Mouse (Mus musculus) kidney, embryonic 15.5 days (tissue): ENCODE data around the gene Acrv1. TPM values are rescaled to one million over a fixed set of nuclear protein-coding genes. Genes with fewer than 3 reads are reported as not detected.
"Not testable (repeated sequence)": the region's sequence is repeated elsewhere in the genome, so short reads cannot be mapped to it uniquely, and the experiment has no call there.

Source experiments
- ATAC-seq: fragments of 200-750 bp; cut with Nextera tagmentation; replicated peaks from 2 replicates; pipeline ENCODE4 v1.8.0; 2017; ENCODE audit warnings: moderate TSS enrichment; ENCODE audit not compliant: low FRiP score
- H3K27ac ChIP-seq: fragments of 300-500 bp; sonication (generic); 2 replicates; pipeline ENCODE4 v1.5.1; 2015; ENCODE audit warnings: mild to moderate bottlenecking, inconsistent platforms
- H3K27me3 ChIP-seq: fragments of 300-500 bp; sonication (generic); 2 replicates; pipeline ENCODE4 v1.6.1; 2015; ENCODE audit warnings: inconsistent platforms
- H3K36me3 ChIP-seq: fragments of 300-500 bp; sonication (generic); 2 replicates; pipeline ENCODE4 v1.6.1; 2015; ENCODE audit warnings: inconsistent platforms
- H3K4me1 ChIP-seq: fragments of 300-500 bp; sonication (generic); 2 replicates; pipeline ENCODE4 v1.6.1; 2015; ENCODE audit warnings: inconsistent platforms
- H3K4me2 ChIP-seq: fragments of 300-500 bp; sonication (generic); 2 replicates; pipeline ENCODE4 v1.6.1; 2015; ENCODE audit warnings: moderate library complexity, mild to moderate bottlenecking, inconsistent platforms
- H3K4me3 ChIP-seq: fragments of 300-500 bp; sonication (generic); replicated peaks from 2 replicates; pipeline ENCODE4 v1.5.1; 2015; ENCODE audit warnings: mild to moderate bottlenecking, inconsistent platforms
- H3K9ac ChIP-seq: fragments of 300-500 bp; sonication (generic); 2 replicates; pipeline ENCODE4 v1.6.1; 2015; ENCODE audit warnings: mild to moderate bottlenecking, inconsistent platforms
- H3K9me3 ChIP-seq: fragments of 300-500 bp; sonication (generic); replicated peaks from 2 replicates; pipeline ENCODE4 v1.6.1; 2016; ENCODE audit warnings: inconsistent platforms
- WGBS: fragments of 180-500 bp; shearing (Covaris S2); methylation state at CpG from one replicate; pipeline ENCODE4 v1.1.7; 2015; ENCODE audit warnings: mixed read lengths; 5-methylcytosine and 5-hydroxymethylcytosine counted together
- polyA plus RNA-seq: library from polyadenylated mRNA; unstranded; fragments of >200 nt; fragmentation: Nextera tagmentation; extraction: Ambion mirVana; gene quantifications from 2 replicates; pipeline ENCODE4 v1.2.1, GENCODE M21; 2015

Acrv1 gene
- not detected in 2 replicates for polyA plus RNA-seq

- Histone ChIP-seq H3K27me3 (no peaks in the 10 kb centered on the region), H3K36me3 (no peaks in the 10 kb centered on the region), H3K9me3 (no peaks in the 10 kb centered on the region), H3K4me2 (no peak within 1 kb of the TSS), H3K4me1 (no peaks in the 10 kb centered on the region), H3K9ac (no peak within 1 kb of the TSS), H3K4me3 (no peak within 1 kb of the TSS), H3K27ac (no peak within 1 kb of the TSS)
- 71% methylated on average over 1 of the region's 1 CpGs for WGBS
- no peak for ATAC-seq
Observed at GRCm38 (mm10) chr9:36692920-36693319, at the start of gene Acrv1. Gene Acrv1, plus strand, starts transcription at chr9:36693220.

- H3K27ac ChIP-seq, H3K9me3 ChIP-seq, H3K4me2 ChIP-seq, H3K9ac ChIP-seq, H3K4me3 ChIP-seq, ATAC-seq, H3K27me3 ChIP-seq, H3K4me1 ChIP-seq, H3K36me3 ChIP-seq: not testable (repeated sequence)
- 63% methylated on average over 3 of the region's 3 CpGs for WGBS
Observed at GRCm38 (mm10) chr9:36643276-36643675, 49.7 kb upstream of the Acrv1 start, which contains the start of gene A630095E13Rik. Gene A630095E13Rik, minus strand, starts transcription at chr9:36643376.

- Histone ChIP-seq H3K9ac (no peak overlapping the region), H3K4me2 (no peak overlapping the region), H3K27ac (no peak overlapping the region), H3K4me3 (no peak overlapping the region), H3K27me3 (no peaks in the 10 kb centered on the region), H3K36me3 (no peaks in the 10 kb centered on the region), H3K4me1 (no peaks in the 10 kb centered on the region), H3K9me3 (no peaks in the 10 kb centered on the region)
- ATAC-seq, result no peak
- WGBS, result 46% methylated on average over 2 of the region's 2 CpGs
Observed at GRCm38 (mm10) chr9:36681424-36681823, 11.6 kb upstream of the Acrv1 start.

- Histone ChIP-seq H3K9me3 (no peaks in the 10 kb centered on the region), H3K27me3 (no peaks in the 10 kb centered on the region), H3K9ac (no peak overlapping the region), H3K27ac (no peak overlapping the region), H3K4me2 (no peak overlapping the region), H3K36me3 (no peaks in the 10 kb centered on the region), H3K4me3 (no peak overlapping the region), H3K4me1 (no peaks in the 10 kb centered on the region)
- no peak for ATAC-seq
Observed at GRCm38 (mm10) chr9:36687329-36687728, 5.7 kb upstream of the Acrv1 start.

- Histone ChIP-seq H3K4me2 (no peak overlapping the region), H3K36me3 (no peaks in the 10 kb centered on the region), H3K4me3 (no peak overlapping the region), H3K27me3 (no peaks in the 10 kb centered on the region), H3K9me3 (no peaks in the 10 kb centered on the region), H3K9ac (no peak overlapping the region), H3K4me1 (no peaks in the 10 kb centered on the region), H3K27ac (no peak overlapping the region)
- ATAC-seq, result no peak
- WGBS, result 94% methylated on average over 10 of the region's 10 CpGs
Observed at GRCm38 (mm10) chr9:36694276-36694675, 1.3 kb downstream of the Acrv1 start.

GRCm38 (mm10) chr9:36705923-36706322 is 12.9 kb downstream of the Acrv1 start:
- Histone ChIP-seq H3K4me2 (no peak overlapping the region), H3K4me1 (no peaks in the 10 kb centered on the region), H3K4me3 (no peak overlapping the region), H3K36me3 (peaks cover 24% of the 10 kb centered on the region), H3K9ac (no peak overlapping the region), H3K27me3 (no peaks in the 10 kb centered on the region), H3K27ac (no peak overlapping the region), H3K9me3 (no peaks in the 10 kb centered on the region)
- WGBS, result 86% methylated on average over 3 of the region's 3 CpGs
- ATAC-seq, result no peak

GRCm38 (mm10) chr9:36707304-36707703 is 14.3 kb downstream of the Acrv1 start:
- Histone ChIP-seq H3K27me3 (no peaks in the 10 kb centered on the region), H3K4me2 (no peak overlapping the region), H3K9ac (no peak overlapping the region), H3K27ac (no peak overlapping the region), H3K4me1 (no peaks in the 10 kb centered on the region), H3K9me3 (no peaks in the 10 kb centered on the region), H3K36me3 (peaks cover 30% of the 10 kb centered on the region), H3K4me3 (no peak overlapping the region)
- ATAC-seq, result no peak
- WGBS, result 88% methylated on average over 6 of the region's 6 CpGs

- no peak for ATAC-seq
- Histone ChIP-seq H3K4me3 (no peak overlapping the region), H3K4me1 (no peaks in the 10 kb centered on the region), H3K27me3 (no peaks in the 10 kb centered on the region), H3K27ac (no peak overlapping the region), H3K9me3 (no peaks in the 10 kb centered on the region), H3K9ac (no peak overlapping the region), H3K4me2 (no peak overlapping the region), H3K36me3 (peaks cover 50% of the 10 kb centered on the region)
- 79% methylated on average over 3 of the region's 3 CpGs for WGBS
Observed at GRCm38 (mm10) chr9:36716624-36717023, 23.6 kb downstream of the Acrv1 start.

GRCm38 (mm10) chr9:36726131-36727033 is 33.4 kb downstream of the Acrv1 start:
- Histone ChIP-seq H3K9me3 (no peaks in the 10 kb centered on the region), H3K4me2 (peak overlapping the region; percentile 95), H3K4me3 (peak overlapping the region; percentile 70), H3K27ac (peak overlapping the region; percentile 97), H3K4me1 (peaks cover 15% of the 10 kb centered on the region), H3K27me3 (no peaks in the 10 kb centered on the region), H3K36me3 (peaks cover 46% of the 10 kb centered on the region), H3K9ac (peak overlapping the region; percentile 88)
- ATAC-seq, result peak; percentile 97
- under 1% methylated on average over 51 of the region's 53 CpGs for WGBS

- H3K4me1 ChIP-seq, result peaks cover 15% of the 10 kb centered on the region
- H3K27ac ChIP-seq, result peak within 1 kb of the TSS; percentile 97
- H3K27me3 ChIP-seq, result no peaks in the 10 kb centered on the region
- H3K9ac ChIP-seq, result peak within 1 kb of the TSS; percentile 88
- H3K4me3 ChIP-seq, result peak within 1 kb of the TSS; percentile 70
- ATAC-seq, result 0 out of 2 replicates have a peak, but pooled peaks have one; percentile 8
- 4% methylated on average over 12 of the region's 12 CpGs for WGBS
- H3K4me2 ChIP-seq, result peak within 1 kb of the TSS; percentile 95
- peaks cover 44% of the 10 kb centered on the region for H3K36me3 ChIP-seq
- no peaks in the 10 kb centered on the region for H3K9me3 ChIP-seq
Observed at GRCm38 (mm10) chr9:36727034-36727755, 34.2 kb downstream of the Acrv1 start, which contains the start of gene Chek1. Gene Chek1, minus strand, starts transcription at chr9:36727065.
